Mouse (Mus musculus) brain, adult 2 months (tissue): ENCODE results near the gene Dlst.
"Not testable (repeated sequence)": the region's sequence is repeated elsewhere in the genome, so short reads cannot be mapped to it uniquely, and the experiment has no call there.

Source experiments
- DNase-seq: peaks from one replicate; pipeline ENCODE4 v3.0.0; 2011; ENCODE audit warnings: low read depth, low spot score

The Dlst gene

GRCm38 (mm10) chr12:85113917-85114316 is 3.3 kb downstream of the Dlst start:
- no peak for DNase-seq

GRCm38 (mm10) chr12:85115678-85116077 is 5.0 kb downstream of the Dlst start:
- no peak for DNase-seq

GRCm38 (mm10) chr12:85121806-85122459 is 11.3 kb downstream of the Dlst start:
- peak; percentile 51 for DNase-seq

GRCm38 (mm10) chr12:85123108-85123530 is 12.5 kb downstream of the Dlst start:
- no peak for DNase-seq

GRCm38 (mm10) chr12:85123645-85124044 is 13.0 kb downstream of the Dlst start:
- DNase-seq: no peak

- no peak for DNase-seq
These were observed 14.1 kb downstream of the Dlst start for GRCm38 (mm10) chr12:85124751-85125150.

GRCm38 (mm10) chr12:85126986-85127603 is 16.5 kb downstream of the Dlst start:
- peak; percentile 54 for DNase-seq

GRCm38 (mm10) chr12:85129426-85129978 is 18.9 kb downstream of the Dlst start:
- no peak for DNase-seq

GRCm38 (mm10) chr12:85131361-85131760 is 20.7 kb downstream of the Dlst start:
- DNase-seq: no peak

GRCm38 (mm10) chr12:85134043-85134794 is 23.6 kb downstream of the Dlst start:
- DNase-seq: no peak

GRCm38 (mm10) chr12:85135513-85136470 is 25.2 kb downstream of the Dlst start:
- DNase-seq: peak; percentile 76

GRCm38 (mm10) chr12:85136627-85137026 is 26.0 kb downstream of the Dlst start:
- no peak for DNase-seq

GRCm38 (mm10) chr12:85140036-85140701 is 29.5 kb downstream of the Dlst start:
- no peak for DNase-seq

- DNase-seq: no peak
These were observed 30.5 kb downstream of the Dlst start for GRCm38 (mm10) chr12:85141096-85141495.

- peak; percentile 90 for DNase-seq
These were observed 32.2 kb downstream of the Dlst start for GRCm38 (mm10) chr12:85142803-85143202.

GRCm38 (mm10) chr12:85144276-85144675 is 33.6 kb downstream of the Dlst start:
- not testable (repeated sequence) for DNase-seq

GRCm38 (mm10) chr12:85144821-85145220 is 34.2 kb downstream of the Dlst start:
- DNase-seq: no peak

- no peak for DNase-seq
These were observed 35.0 kb downstream of the Dlst start for GRCm38 (mm10) chr12:85145630-85146029.

- no peak for DNase-seq
These were observed 35.7 kb downstream of the Dlst start for GRCm38 (mm10) chr12:85146355-85146754.

GRCm38 (mm10) chr12:85146881-85147280 is 36.2 kb downstream of the Dlst start:
- DNase-seq: no peak
